Mouse (Mus musculus) adrenal gland, adult 2 months (tissue): ENCODE measurements at regions not wholly inside any gene's neighbourhood (a gene's known extent, or its start where the extent isn't known, plus 50 kb on each side); places are given as distances from the start of the nearest gene placed in this dataset.

Experiments
- DNase-seq: peaks from one replicate; pipeline ENCODE4 v3.0.0; 2021

DNA sequence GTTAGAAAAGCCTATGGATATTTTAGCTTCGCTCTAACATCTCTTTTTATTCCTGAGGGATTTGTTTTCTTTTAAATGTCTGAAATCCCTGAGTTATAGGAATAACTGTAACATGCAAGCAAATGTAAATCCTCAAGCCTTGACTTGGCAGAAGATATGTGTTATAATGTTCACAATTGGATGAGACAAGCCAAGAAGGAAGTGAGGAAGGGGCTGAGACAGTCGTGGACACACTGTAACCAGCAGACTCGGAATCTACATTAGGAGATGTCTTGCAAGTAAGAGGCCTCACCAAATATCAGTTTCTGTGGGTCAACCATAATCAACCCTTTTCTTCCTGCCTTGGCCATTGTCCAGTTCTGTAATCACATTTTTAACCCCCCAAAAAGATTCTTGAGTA, 366.6 kb upstream of the Kif18a start:
- DNase-seq: no peak

GRCm38 (mm10) chr2:108919500-108920045, 361.0 kb upstream of the Kif18a start:
- DNase-seq: no peak

DNA sequence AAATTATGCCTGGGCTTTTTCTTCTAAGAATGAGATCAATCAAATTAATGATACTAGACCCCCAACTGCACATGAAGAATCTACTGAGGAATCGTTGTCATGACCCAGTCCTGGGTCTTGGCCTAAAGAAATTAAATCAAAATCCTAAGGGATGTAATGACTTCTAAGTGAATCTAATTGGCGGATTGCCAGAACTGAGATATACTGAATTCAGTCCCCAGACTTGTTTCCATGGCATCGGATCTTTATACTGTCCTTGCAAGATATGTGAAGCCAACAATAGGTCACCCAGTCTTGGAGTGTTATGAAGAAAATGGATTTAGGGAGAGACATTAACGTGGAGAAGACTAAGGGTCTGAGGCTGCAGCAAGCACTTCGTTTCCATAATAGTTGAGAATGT, 360.4 kb upstream of the Kif18a start:
- no peak for DNase-seq

- no peak for DNase-seq
Observed at GRCm38 (mm10) chr2:108935981-108936762, 344.4 kb upstream of the Kif18a start.

DNA sequence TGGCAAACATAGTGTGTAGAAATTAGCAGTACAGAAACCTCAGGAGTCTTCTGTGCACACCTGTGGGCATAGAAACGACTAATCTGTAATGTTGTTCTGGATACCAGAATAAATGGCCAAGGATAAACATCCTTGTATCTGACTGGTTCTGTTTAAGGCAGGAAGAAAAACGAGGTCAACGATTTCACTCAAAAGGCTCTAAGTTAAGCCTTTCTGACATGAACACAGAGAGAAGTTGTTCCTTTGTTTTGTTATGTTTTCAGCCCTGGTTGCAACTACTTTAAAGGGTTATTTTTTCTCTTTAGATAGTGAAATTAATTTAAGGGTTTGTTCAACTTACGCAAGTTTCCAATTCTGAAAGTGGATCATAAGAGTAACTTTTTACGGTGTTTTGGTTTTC, 299.6 kb upstream of the Kif18a start:
- no peak for DNase-seq

GRCm38 (mm10) chr2:109016223-109016622, 264.3 kb upstream of the Kif18a start:
- DNase-seq: no peak

DNA sequence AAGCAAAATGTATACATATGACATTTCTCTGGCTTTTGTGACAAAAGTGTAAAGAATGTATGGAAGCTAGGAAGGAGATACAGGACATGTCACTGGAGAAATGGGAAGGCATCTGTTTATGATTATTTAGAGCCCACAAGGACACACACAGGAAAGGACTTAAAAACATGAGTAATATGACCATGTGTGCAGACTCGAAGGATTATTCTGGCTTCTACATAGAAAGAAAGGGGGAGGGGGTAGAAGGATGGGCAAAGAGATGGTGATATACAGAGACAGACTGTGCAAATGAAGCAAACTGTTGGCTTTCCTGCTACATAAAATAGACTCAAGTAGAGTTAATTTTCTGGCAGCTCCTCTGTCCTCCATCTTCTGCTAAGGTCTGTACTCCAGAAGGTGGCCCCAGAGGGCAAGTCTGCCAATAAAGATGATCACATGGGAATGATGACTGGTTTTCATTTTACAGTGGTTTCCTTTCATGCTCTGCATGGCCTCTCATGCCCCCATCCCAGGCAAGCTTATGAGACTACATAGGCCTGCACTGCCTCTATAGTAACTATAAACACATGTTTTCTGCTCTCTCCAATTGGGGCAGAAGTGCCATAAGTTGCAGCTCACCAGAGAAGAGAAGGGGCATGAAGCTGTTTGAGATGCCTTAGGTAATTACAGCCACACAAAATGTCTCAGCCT, 263.4 kb upstream of the Kif18a start:
- no peak for DNase-seq

GRCm38 (mm10) chr2:109038131-109038695, 242.3 kb upstream of the Kif18a start:
- no peak for DNase-seq
